Mouse (Mus musculus) limb, embryonic 11.5 days (tissue): ENCODE measurements around the gene Igsf8. TPM values are rescaled to one million over a fixed set of nuclear protein-coding genes. Genes with fewer than 3 reads are reported as not detected.
A peak's percentile ranks its signal among the peaks of the same experiment; 100 is the strongest.

Experiments used
- ATAC-seq: fragments of 200-750 bp; cut with Nextera tagmentation; 2 replicates; pipeline ENCODE4 v1.8.0; 2017; ENCODE audit warnings: low read depth; ENCODE audit not compliant: insufficient number of reproducible peaks, low FRiP score, low TSS enrichment
- DNase-seq: peaks from one replicate; pipeline ENCODE4 v3.0.0-alpha.2; 2015; ENCODE audit warnings: low spot score
- H3K27ac ChIP-seq: fragments of 300-500 bp; sonication (generic); replicated peaks from 2 replicates; pipeline ENCODE4 v1.5.1; 2014; ENCODE audit warnings: low read depth, mild to moderate bottlenecking, low read length
- H3K27me3 ChIP-seq: fragments of 300-500 bp; sonication (generic); 2 replicates; pipeline ENCODE4 v1.6.1; 2014; ENCODE audit warnings: mild to moderate bottlenecking, low read length, mixed read lengths; ENCODE audit not compliant: control insufficient read depth, insufficient read depth
- H3K36me3 ChIP-seq: fragments of 300-500 bp; sonication (generic); 2 replicates; pipeline ENCODE4 v1.6.1; 2014; ENCODE audit warnings: mild to moderate bottlenecking, low read length, moderate library complexity, mixed read lengths; ENCODE audit not compliant: control insufficient read depth, insufficient read depth
- H3K4me1 ChIP-seq: fragments of 300-500 bp; sonication (generic); 2 replicates; pipeline ENCODE4 v1.6.1; 2014; ENCODE audit warnings: low read length, mixed read lengths; ENCODE audit not compliant: control insufficient read depth, insufficient read depth
- H3K4me2 ChIP-seq: fragments of 300-500 bp; sonication (generic); 2 replicates; pipeline ENCODE4 v1.6.1; 2014; ENCODE audit warnings: low read depth, mild to moderate bottlenecking, moderate library complexity; ENCODE audit not compliant: severe bottlenecking
- H3K4me3 ChIP-seq: fragments of 300-500 bp; sonication (generic); 2 replicates; pipeline ENCODE4 v1.5.1; 2014; ENCODE audit warnings: low read depth, low read length
- H3K9ac ChIP-seq: fragments of 300-500 bp; sonication (generic); 2 replicates; pipeline ENCODE4 v1.6.1; 2014; ENCODE audit warnings: mild to moderate bottlenecking, low read length
- H3K9me3 ChIP-seq: fragments of 300-500 bp; sonication (generic); 2 replicates; pipeline ENCODE4 v1.6.1; 2016; ENCODE audit warnings: low read length; ENCODE audit not compliant: control insufficient read depth
- WGBS: fragments of 180-500 bp; shearing (Covaris S2); extraction: QIAGEN DNeasy Blood & Tissue Kit; methylation state at CpG from one replicate; pipeline ENCODE4 v1.1.7; 2014; 5-methylcytosine and 5-hydroxymethylcytosine counted together
- polyA plus RNA-seq: library from polyadenylated mRNA; unstranded; fragments of >200 nt; fragmentation: Nextera tagmentation; extraction: Ambion mirVana; gene quantifications from 2 replicates; pipeline ENCODE4 v1.2.1, GENCODE M21; 2014

The Igsf8 gene
- polyA plus RNA-seq, 1 experiment from 2014 or later: 35.4 TPM

DNA sequence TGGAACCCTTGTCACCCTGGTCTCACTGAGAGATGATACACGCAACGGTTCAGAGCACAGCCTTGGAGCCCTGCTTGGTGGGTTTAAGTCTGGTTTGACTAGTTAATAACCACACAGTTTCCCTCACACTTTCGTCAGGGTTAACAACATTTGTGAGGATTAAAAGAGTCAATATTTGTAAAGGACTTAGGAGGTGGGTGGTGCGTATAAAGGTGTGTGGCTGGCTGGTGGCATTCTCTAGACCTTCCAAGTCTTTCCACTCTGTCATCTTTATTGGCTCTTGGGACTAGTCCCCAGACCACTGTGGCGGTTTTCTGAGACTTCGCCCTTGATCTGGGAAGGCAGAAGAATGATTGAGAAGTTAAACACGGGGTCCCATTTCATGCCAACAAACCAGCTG is 83.4 kb downstream of the Igsf8 start:
- H3K27me3 ChIP-seq: peaks cover 25% of the 10 kb centered on the region
- H3K27ac ChIP-seq: no peak overlapping the region

DNA sequence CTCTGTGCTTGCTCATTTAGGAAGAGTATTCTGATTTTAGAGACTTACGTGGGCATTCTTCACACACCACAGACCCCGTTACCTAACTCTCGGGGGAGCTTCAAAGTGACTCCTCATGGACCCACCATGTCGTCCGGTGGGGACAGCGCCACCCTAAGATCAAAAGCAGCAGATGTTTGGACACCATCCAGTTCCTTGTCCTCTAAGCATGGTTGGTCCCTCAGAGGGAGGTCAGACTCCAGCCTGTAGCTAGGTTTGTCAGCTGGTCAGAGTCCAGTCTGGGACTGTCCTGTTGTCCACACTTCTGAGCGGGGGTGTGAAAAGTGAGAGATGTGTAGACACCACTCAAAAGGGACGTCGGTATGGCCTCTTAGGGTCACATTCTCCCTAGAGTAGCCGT is 85.3 kb downstream of the Igsf8 start:
- Histone ChIP-seq H3K4me1 (peaks cover 8% of the 10 kb centered on the region; the same call in 1 of the 2 replicates), H3K9ac (no peak overlapping the region), H3K4me3 (no peak overlapping the region), H3K4me2 (no peak overlapping the region), H3K9me3 (no peaks in the 10 kb centered on the region; the same call in 1 of the 2 replicates), H3K27ac (no peak overlapping the region), H3K36me3 (no peaks in the 10 kb centered on the region), H3K27me3 (peaks cover 18% of the 10 kb centered on the region)
- ATAC-seq (no peak), DNase-seq (no peak)
- 87% methylated on average over 10 of the region's 10 CpGs for WGBS

More for the DNA sequence above, 83.4 kb downstream of the Igsf8 start:
- Histone ChIP-seq H3K4me2 (no peak overlapping the region), H3K9me3 (no peaks in the 10 kb centered on the region; the same call in 1 of the 2 replicates), H3K4me1 (peaks cover under 1% of the 10 kb centered on the region; the same call in 1 of the 2 replicates), H3K36me3 (no peaks in the 10 kb centered on the region), H3K4me3 (no peak overlapping the region), H3K9ac (no peak overlapping the region)
- DNase-seq: no peak
- 80% methylated on average over 7 of the region's 7 CpGs for WGBS
- no peak for ATAC-seq

DNA sequence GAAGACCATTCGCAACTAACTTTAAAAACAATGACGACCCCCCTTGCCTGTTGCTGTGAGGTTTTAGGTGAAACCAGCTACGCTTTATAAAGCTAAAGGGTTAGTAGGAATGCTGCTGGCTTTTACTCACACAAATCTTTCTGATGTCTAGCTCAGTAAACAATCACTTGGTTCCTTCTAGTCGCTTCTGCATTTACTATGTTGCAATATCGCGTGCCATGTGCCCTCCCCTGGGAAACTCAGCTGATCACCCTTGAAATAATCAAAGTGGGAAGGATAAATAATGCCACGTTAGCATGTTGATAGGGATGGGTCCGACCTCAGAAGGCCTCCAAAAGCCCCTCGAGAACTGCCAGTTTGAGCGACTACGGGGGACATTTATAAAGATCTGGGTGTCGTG is 85.9 kb downstream of the Igsf8 start:
- no peaks in the 10 kb centered on the region for H3K36me3 ChIP-seq
- 86% methylated on average over 12 of the region's 12 CpGs for WGBS
- DNase-seq (no peak), ATAC-seq (no peak)
- H3K4me1 ChIP-seq: peaks cover 8% of the 10 kb centered on the region; the same call in 1 of the 2 replicates
- H3K27me3 ChIP-seq: peaks cover 12% of the 10 kb centered on the region
- H3K9me3 ChIP-seq: no peaks in the 10 kb centered on the region; the same call in 1 of the 2 replicates
- no peak overlapping the region for H3K9ac ChIP-seq
- no peak overlapping the region for H3K4me3 ChIP-seq
- no peak overlapping the region for H3K27ac ChIP-seq
- H3K4me2 ChIP-seq: no peak overlapping the region

DNA sequence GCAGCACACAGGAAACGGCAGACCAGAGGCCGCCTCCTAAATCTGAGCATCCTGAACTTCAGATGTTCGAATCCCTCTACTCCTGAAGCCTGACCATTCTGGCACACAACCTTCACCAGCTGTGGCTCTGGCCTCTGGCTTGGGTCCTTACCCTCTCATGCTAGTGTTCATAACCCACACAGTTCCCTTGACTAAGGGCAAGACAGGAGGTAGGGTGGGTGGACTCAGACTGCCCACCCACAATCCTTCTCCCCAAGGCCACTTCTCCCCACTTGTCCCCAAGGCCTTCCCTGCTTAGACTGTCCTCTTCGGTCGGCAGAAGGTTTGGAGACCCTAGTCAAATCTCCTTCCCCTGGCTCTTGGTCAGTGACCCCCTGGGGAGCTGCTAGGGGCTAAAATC is 88.1 kb downstream of the Igsf8 start:
- Histone ChIP-seq H3K4me2 (no peak overlapping the region), H3K9ac (no peak overlapping the region), H3K9me3 (no peaks in the 10 kb centered on the region), H3K4me1 (peaks cover 8% of the 10 kb centered on the region; the same call in 1 of the 2 replicates), H3K4me3 (no peak overlapping the region), H3K27me3 (peaks cover 10% of the 10 kb centered on the region; the same call in 1 of the 2 replicates), H3K36me3 (no peaks in the 10 kb centered on the region), H3K27ac (no peak overlapping the region)
- 68% methylated on average over 5 of the region's 5 CpGs for whole genome bisulfite sequencing
- no peak for DNase-seq
- ATAC-seq: no peak

DNA sequence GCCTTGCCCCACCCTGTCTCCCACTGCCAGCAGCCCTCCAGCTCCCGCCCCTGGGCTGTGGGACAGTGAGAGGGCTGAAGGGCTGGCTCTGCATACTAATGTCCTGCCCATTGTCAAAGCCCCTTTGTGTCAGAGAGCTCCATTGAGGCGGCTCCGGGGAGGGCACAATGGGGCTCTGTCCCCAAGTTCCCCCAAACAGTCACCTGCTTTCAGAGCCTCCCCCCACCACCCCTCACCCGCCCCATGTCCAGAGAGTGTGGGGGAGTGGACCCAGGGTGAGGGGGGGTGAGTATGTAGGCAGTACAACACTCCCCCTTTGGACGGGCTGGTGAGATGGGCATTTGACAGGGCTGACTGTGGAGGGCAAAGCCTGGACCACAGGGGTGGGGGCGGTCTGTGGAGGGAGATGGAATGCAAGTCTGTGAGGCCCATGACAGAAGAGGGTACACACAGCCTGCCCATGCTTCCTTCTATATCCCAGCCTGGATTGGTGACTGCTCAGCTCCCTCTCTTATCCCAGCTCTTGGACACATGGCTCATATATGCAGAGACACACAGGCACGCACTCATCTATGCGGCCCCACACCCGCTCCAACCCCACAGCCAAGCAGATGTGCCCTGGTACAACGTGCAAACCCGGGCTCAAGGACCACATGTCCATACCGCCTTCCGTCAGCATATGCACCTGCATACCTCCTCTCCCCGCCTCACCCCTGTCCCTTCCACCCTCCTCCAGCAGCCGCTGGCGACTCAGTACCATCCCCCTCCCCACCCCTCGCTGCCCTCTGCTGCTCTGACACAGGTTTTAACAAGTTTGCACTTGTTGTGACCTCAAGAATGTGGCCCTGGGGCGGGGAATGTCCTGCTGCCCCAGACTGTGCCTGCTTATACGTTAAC is 88.7 kb downstream of the Igsf8 start:
- H3K4me1 ChIP-seq: peaks cover 8% of the 10 kb centered on the region; the same call in 1 of the 2 replicates
- 14% methylated on average over 19 of the region's 19 CpGs for WGBS
- peaks cover 10% of the 10 kb centered on the region; the same call in 1 of the 2 replicates for H3K27me3 ChIP-seq
- H3K4me2 ChIP-seq: peak overlapping the region; percentile 7
- H3K27ac ChIP-seq: no peak overlapping the region
- no peak overlapping the region for H3K9ac ChIP-seq
- H3K4me3 ChIP-seq: no peak overlapping the region
- no peaks in the 10 kb centered on the region for H3K9me3 ChIP-seq
- DNase-seq (peak; percentile 70), ATAC-seq (peak; percentile 65)
- H3K36me3 ChIP-seq: no peaks in the 10 kb centered on the region

DNA sequence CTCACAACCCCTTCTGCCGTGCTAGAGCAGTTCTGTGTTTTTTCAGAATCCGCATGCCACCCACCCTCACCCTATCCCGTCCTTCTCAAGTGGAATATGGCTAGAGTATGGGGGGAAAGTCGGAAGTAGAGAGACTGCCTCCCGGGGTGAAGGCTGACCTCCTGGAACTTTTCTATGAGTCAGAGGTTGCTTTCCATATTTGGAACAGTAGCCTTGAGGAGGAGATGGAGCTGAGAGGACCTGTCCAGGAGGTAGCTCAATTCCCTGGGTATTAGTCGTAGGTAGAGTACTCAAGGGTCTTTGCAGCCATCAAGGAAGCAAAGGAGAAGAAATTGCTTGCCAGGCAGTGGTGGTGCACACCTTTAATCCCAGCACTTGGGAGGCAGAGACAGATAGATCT is 90.6 kb downstream of the Igsf8 start:
- H3K27ac ChIP-seq: no peak overlapping the region
- no peaks in the 10 kb centered on the region for H3K36me3 ChIP-seq
- no peak overlapping the region for H3K9ac ChIP-seq
- H3K27me3 ChIP-seq: peaks cover 10% of the 10 kb centered on the region; the same call in 1 of the 2 replicates
- DNase-seq: no peak
- ATAC-seq: no peak
- peaks cover 8% of the 10 kb centered on the region; the same call in 1 of the 2 replicates for H3K4me1 ChIP-seq
- 85% methylated on average over 6 of the region's 6 CpGs for WGBS
- no peak overlapping the region for H3K4me3 ChIP-seq
- no peaks in the 10 kb centered on the region for H3K9me3 ChIP-seq
- H3K4me2 ChIP-seq: no peak overlapping the region

DNA sequence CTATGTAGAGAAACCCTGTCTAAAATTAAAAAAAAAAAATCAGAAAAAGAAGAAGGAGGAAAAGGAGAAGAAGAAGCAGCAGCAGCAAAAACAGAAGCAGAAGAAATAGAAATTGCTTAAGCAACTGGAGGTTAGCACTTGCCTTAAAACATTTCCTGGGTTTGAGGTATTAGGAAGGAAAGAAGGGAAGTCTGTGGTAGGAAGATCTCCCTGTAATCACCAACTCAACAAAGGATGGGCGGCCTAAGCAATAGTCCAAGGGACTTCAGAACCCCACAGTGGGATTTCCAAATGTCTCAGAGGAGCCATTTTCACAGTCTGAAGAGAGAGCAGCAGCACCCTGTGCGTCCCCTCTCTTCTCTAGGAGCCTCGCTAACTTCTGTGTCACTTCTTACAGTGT is 91.0 kb downstream of the Igsf8 start:
- ATAC-seq (no peak), DNase-seq (no peak)
- H3K27me3 ChIP-seq: peaks cover 10% of the 10 kb centered on the region; the same call in 1 of the 2 replicates
- no peak overlapping the region for H3K4me3 ChIP-seq
- H3K9me3 ChIP-seq: no peaks in the 10 kb centered on the region
- H3K4me2 ChIP-seq: no peak overlapping the region
- 84% methylated on average over 3 of the region's 3 CpGs for WGBS
- H3K27ac ChIP-seq: no peak overlapping the region
- H3K4me1 ChIP-seq: peaks cover 8% of the 10 kb centered on the region; the same call in 1 of the 2 replicates
- H3K36me3 ChIP-seq: no peaks in the 10 kb centered on the region
- no peak overlapping the region for H3K9ac ChIP-seq

DNA sequence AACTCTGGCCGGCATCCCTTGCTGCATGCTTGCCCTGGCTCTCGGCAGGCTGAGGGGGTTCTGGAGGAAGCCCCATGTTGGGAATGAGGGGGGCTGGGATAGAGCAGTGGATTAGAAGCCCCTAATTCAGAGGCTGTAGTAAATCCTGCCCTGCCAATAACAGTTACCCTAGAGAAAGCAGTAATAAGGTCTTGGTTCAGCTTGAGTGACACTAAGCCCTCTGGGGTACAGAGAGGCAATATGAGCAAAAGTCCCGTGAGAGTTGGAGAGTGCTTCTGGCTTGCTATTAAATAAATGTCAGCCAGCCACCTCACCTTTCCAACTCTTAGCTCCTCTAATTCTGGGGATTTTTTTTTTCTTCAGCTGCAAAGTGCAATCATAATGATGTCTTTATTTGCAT is 93.9 kb downstream of the Igsf8 start:
- H3K27ac ChIP-seq: no peak overlapping the region; the same call in 1 of the 2 replicates

More for the DNA sequence above, 93.9 kb downstream of the Igsf8 start:
- ATAC-seq: no peak
- DNase-seq: no peak
- WGBS: 54% methylated on average over 3 of the region's 3 CpGs
- no peak overlapping the region for H3K4me3 ChIP-seq
- no peak overlapping the region for H3K4me2 ChIP-seq
- H3K4me1 ChIP-seq: 0 out of 2 replicates have a peak, but pooled peaks cover 4% of the 10 kb centered on the region
- H3K9ac ChIP-seq: no peak overlapping the region
- no peaks in the 10 kb centered on the region for H3K9me3 ChIP-seq
- H3K27me3 ChIP-seq: peaks cover 4% of the 10 kb centered on the region; the same call in 1 of the 2 replicates
- no peaks in the 10 kb centered on the region for H3K36me3 ChIP-seq
